Mouse (Mus musculus) kidney, embryonic 14.5 days (tissue): Measurements from ENCODE around the gene Glis1. TPM values are rescaled to one million over a fixed set of nuclear protein-coding genes. Genes with fewer than 3 reads are reported as not detected.

Experiments
- ATAC-seq: fragments of 200-750 bp; cut with Nextera tagmentation; 2 replicates; pipeline ENCODE4 v1.8.0; 2017; ENCODE audit warnings: moderate number of reproducible peaks, mild to moderate bottlenecking, moderate TSS enrichment, moderate library complexity; ENCODE audit not compliant: low FRiP score, low TSS enrichment
- H3K27ac ChIP-seq: fragments of 300-500 bp; sonication (generic); 2 replicates; pipeline ENCODE4 v1.5.1; 2014; ENCODE audit warnings: low read depth, mild to moderate bottlenecking, low read length, moderate library complexity, mixed read lengths
- H3K27me3 ChIP-seq: fragments of 300-500 bp; sonication (generic); 2 replicates; pipeline ENCODE4 v1.6.1; 2014; ENCODE audit warnings: mild to moderate bottlenecking, low read length; ENCODE audit not compliant: control insufficient read depth, insufficient read depth
- H3K36me3 ChIP-seq: fragments of 300-500 bp; sonication (generic); 2 replicates; pipeline ENCODE4 v1.6.1; 2014; ENCODE audit warnings: low read length, mixed read lengths; ENCODE audit not compliant: control insufficient read depth, insufficient read depth
- H3K4me1 ChIP-seq: fragments of 300-500 bp; sonication (generic); 2 replicates; pipeline ENCODE4 v1.6.1; 2014; ENCODE audit warnings: low read length, mixed read lengths; ENCODE audit not compliant: control insufficient read depth, insufficient read depth
- H3K4me2 ChIP-seq: fragments of 300-500 bp; sonication (generic); replicated peaks from 2 replicates; pipeline ENCODE4 v1.6.1; 2014; ENCODE audit warnings: low read depth, mild to moderate bottlenecking, low read length
- H3K4me3 ChIP-seq: fragments of 300-500 bp; sonication (generic); 2 replicates; pipeline ENCODE4 v1.5.1; 2014; ENCODE audit warnings: mild to moderate bottlenecking, low read length
- H3K9ac ChIP-seq: fragments of 300-500 bp; sonication (generic); 2 replicates; pipeline ENCODE4 v1.6.1; 2014; ENCODE audit warnings: low read depth, mild to moderate bottlenecking, low read length, moderate library complexity
- H3K9me3 ChIP-seq: fragments of 300-500 bp; sonication (generic); 2 replicates; pipeline ENCODE4 v1.6.1; 2016; ENCODE audit warnings: low read length; ENCODE audit not compliant: control insufficient read depth
- WGBS: fragments of 180-500 bp; shearing (Covaris S2); extraction: QIAGEN DNeasy Blood & Tissue Kit; methylation state at CpG from one replicate; pipeline ENCODE4 v1.1.7; 2014; 5-methylcytosine and 5-hydroxymethylcytosine counted together
- polyA plus RNA-seq: library from polyadenylated mRNA; unstranded; fragments of >200 nt; fragmentation: Nextera tagmentation; extraction: Ambion mirVana; gene quantifications from 2 replicates; pipeline ENCODE4 v1.2.1, GENCODE M21; 2014

Glis1 gene
- polyA plus RNA-seq, 1 experiment from 2014 or later, result 4.3 TPM

DNA sequence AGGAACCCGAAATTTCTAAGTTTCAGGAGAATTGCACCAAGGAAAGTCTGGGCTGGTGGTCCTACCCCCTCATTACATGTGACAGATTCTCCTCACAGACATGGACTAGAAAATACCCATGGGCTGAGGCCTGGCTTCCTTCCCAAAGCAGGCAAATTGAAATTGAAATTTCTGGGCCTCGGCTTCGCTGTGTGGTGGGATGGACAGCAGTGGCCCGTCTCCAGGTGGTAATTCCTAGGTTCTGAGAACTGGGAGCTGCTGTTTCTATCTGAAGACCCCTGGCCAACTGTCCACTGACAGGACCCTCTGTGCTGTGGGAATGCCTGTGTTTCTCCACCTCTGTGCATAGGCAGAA lies 49.8 kb downstream of the Glis1 start:
- Histone ChIP-seq H3K4me1 (0 out of 2 replicates have a peak, but pooled peaks cover 3% of the 10 kb centered on the region), H3K9me3 (peaks cover 4% of the 10 kb centered on the region; the same call in 1 of the 2 replicates), H3K9ac (no peak overlapping the region), H3K4me2 (no peak overlapping the region), H3K27ac (no peak overlapping the region), H3K27me3 (0 out of 2 replicates have a peak, but pooled peaks cover 2% of the 10 kb centered on the region), H3K4me3 (no peak overlapping the region), H3K36me3 (no peaks in the 10 kb centered on the region)
- no peak for ATAC-seq
- WGBS, result 84% methylated on average over 4 of the region's 4 CpGs

DNA sequence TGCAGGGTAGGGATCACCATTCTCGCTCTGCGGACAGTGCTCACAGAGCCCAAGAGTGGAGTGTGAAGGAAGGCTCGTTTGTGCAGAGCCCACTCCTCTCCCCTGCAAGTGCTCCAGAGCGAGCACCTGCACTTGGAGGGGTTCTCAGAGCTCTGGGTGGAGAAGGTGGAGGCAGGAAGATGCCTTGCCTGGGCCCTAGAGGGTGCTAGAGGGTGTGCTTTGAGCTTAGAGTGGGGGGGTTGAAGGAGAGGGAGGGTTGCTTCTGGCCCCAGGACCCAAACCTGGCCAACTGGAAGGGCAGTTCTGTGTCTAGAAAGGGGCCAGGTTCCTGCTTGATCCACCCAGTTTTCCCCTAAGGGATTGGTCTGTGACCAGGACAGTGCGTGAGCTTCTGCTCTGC lies 51.5 kb downstream of the Glis1 start:
- Histone ChIP-seq H3K4me2 (no peak overlapping the region), H3K36me3 (no peaks in the 10 kb centered on the region), H3K9me3 (peaks cover 4% of the 10 kb centered on the region; the same call in 1 of the 2 replicates), H3K9ac (no peak overlapping the region), H3K27me3 (no peaks in the 10 kb centered on the region), H3K27ac (no peak overlapping the region), H3K4me1 (no peaks in the 10 kb centered on the region), H3K4me3 (no peak overlapping the region)
- no peak for ATAC-seq
- 69% methylated on average over 5 of the region's 5 CpGs for WGBS

- 86% methylated on average over 20 of the region's 20 CpGs for WGBS
Measured at GRCm38 (mm10) chr4:107489121-107489840, 54.9 kb downstream of the Glis1 start.

GRCm38 (mm10) chr4:107492991-107493390 lies 58.6 kb downstream of the Glis1 start:
- Histone ChIP-seq H3K27me3 (no peaks in the 10 kb centered on the region), H3K36me3 (no peaks in the 10 kb centered on the region), H3K9me3 (no peaks in the 10 kb centered on the region), H3K4me3 (no peak overlapping the region), H3K9ac (no peak overlapping the region), H3K4me2 (no peak overlapping the region), H3K27ac (no peak overlapping the region), H3K4me1 (no peaks in the 10 kb centered on the region)
- 72% methylated on average over 5 of the region's 5 CpGs for WGBS
- no peak for ATAC-seq

More at GRCm38 (mm10) chr4:107489121-107489840, 54.9 kb downstream of the Glis1 start:
- no peaks in the 10 kb centered on the region for H3K9me3 ChIP-seq
- ATAC-seq, result no peak
- H3K27me3 ChIP-seq, result no peaks in the 10 kb centered on the region
- H3K36me3 ChIP-seq, result no peaks in the 10 kb centered on the region
- no peak overlapping the region for H3K27ac ChIP-seq
- H3K4me1 ChIP-seq, result no peaks in the 10 kb centered on the region
- H3K4me3 ChIP-seq, result no peak overlapping the region
- H3K9ac ChIP-seq, result no peak overlapping the region
- H3K4me2 ChIP-seq, result no peak overlapping the region

DNA sequence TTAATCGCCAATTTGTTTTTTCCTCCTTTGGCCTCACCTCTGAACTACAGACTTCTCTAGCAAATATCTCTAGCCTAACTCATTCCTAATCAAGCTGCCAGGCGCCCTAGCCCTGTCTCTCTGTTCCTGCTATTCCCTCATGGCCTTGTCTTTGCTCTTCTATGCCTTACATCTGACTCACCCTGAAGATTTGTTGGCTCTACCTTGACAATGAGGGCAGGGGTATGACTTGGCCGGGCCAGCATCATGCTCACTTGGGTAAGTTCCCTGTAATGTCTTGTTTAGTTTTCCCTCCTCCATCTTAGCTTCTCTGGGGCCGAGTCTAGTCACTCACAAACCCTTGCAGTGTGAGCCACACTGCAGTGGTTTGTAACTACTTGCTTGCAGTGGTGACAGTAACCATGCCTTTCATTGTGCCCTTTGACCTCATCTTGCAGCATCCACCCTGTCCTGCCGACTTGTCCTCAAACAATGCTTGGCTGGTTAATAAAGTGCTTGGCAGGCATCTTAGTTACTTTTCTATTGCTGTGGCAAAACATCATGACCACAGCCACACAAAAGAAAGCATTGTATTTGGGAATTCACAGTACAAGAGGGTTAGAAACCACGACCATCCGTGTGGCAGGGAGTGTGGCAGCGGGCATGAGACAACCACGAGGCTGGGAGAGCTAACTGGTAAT lies 61.5 kb downstream of the Glis1 start:
- no peaks in the 10 kb centered on the region for H3K27me3 ChIP-seq
- H3K27ac ChIP-seq, result no peak overlapping the region
- WGBS, result 86% methylated on average over 9 of the region's 9 CpGs
- no peaks in the 10 kb centered on the region for H3K9me3 ChIP-seq
- no peak overlapping the region for H3K4me3 ChIP-seq
- no peak overlapping the region for H3K4me2 ChIP-seq
- ATAC-seq, result no peak
- no peaks in the 10 kb centered on the region for H3K36me3 ChIP-seq
- no peak overlapping the region for H3K9ac ChIP-seq
- no peaks in the 10 kb centered on the region for H3K4me1 ChIP-seq

- no peaks in the 10 kb centered on the region for H3K36me3 ChIP-seq
- H3K4me1 ChIP-seq, result 0 out of 2 replicates have a peak, but pooled peaks cover 4% of the 10 kb centered on the region
- no peak overlapping the region for H3K27ac ChIP-seq
- no peak for ATAC-seq
- no peak overlapping the region for H3K9ac ChIP-seq
- H3K4me3 ChIP-seq, result no peak overlapping the region
- WGBS, result 73% methylated on average over 18 of the region's 18 CpGs
- no peak overlapping the region for H3K4me2 ChIP-seq
- H3K9me3 ChIP-seq, result no peaks in the 10 kb centered on the region
- H3K27me3 ChIP-seq, result no peaks in the 10 kb centered on the region
Measured at GRCm38 (mm10) chr4:107497430-107497935, 63.1 kb downstream of the Glis1 start.

DNA sequence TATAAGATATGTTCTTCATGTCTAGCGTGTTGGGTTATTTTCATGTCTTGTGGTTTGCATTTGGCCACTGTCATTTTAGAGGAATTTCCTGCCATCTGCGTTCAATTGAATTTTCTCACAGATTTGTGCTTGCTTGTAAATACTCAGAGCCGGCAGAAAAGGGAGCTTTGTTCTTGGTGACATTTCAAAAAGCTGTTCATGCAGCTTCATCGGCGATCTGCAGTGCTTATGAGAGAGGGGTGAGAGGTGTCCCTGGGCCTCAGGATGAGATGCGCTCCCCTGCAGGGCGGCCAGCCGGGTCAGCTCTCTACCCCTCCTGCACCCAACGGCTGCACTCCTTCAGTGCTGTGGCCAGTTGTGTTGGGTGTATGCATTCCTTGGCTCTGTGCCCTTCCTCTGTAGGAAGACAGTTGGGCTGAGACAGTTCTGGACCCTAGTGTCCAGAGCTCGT lies 68.2 kb downstream of the Glis1 start:
- H3K4me1 ChIP-seq, result 0 out of 2 replicates have a peak, but pooled peaks cover 4% of the 10 kb centered on the region
- WGBS, result 64% methylated on average over 10 of the region's 10 CpGs
- no peak for ATAC-seq
- H3K9ac ChIP-seq, result no peak overlapping the region
- H3K4me3 ChIP-seq, result no peak overlapping the region
- H3K4me2 ChIP-seq, result no peak overlapping the region
- H3K36me3 ChIP-seq, result no peaks in the 10 kb centered on the region
- H3K27me3 ChIP-seq, result no peaks in the 10 kb centered on the region
- no peaks in the 10 kb centered on the region for H3K9me3 ChIP-seq
- no peak overlapping the region for H3K27ac ChIP-seq

- Histone ChIP-seq H3K4me1 (no peaks in the 10 kb centered on the region), H3K9me3 (no peaks in the 10 kb centered on the region), H3K9ac (no peak overlapping the region), H3K27ac (no peak overlapping the region), H3K4me2 (no peak overlapping the region), H3K27me3 (no peaks in the 10 kb centered on the region), H3K36me3 (no peaks in the 10 kb centered on the region), H3K4me3 (no peak overlapping the region)
- 89% methylated on average over 11 of the region's 11 CpGs for WGBS
- no peak for ATAC-seq
Measured at GRCm38 (mm10) chr4:107514981-107515380, 80.6 kb downstream of the Glis1 start.

DNA sequence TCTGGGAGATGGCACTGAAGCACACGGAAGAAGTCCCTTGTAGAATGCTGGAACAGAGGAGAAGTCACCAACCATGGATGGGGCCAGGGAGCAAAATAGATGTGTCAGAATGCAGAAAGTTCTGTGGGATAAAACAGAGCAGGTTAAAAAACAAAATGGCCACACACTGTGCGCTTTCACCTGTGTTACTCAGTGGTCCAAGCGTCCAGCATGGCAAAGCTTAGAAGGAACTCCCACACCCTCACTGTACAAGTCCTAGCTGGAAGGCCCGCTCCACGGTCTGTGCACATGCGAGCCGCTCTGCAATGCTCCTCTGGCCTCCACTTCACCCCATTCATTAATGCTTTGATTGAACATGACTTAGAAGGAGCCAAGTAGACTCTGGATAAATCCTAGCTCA lies 81.2 kb downstream of the Glis1 start:
- no peak overlapping the region for H3K27ac ChIP-seq
- H3K9me3 ChIP-seq, result no peaks in the 10 kb centered on the region
- H3K9ac ChIP-seq, result no peak overlapping the region
- H3K4me1 ChIP-seq, result no peaks in the 10 kb centered on the region
- no peaks in the 10 kb centered on the region for H3K36me3 ChIP-seq
- no peaks in the 10 kb centered on the region for H3K27me3 ChIP-seq
- no peak overlapping the region for H3K4me2 ChIP-seq
- 92% methylated on average over 7 of the region's 7 CpGs for WGBS
- no peak overlapping the region for H3K4me3 ChIP-seq
- ATAC-seq, result no peak
